Mouse (Mus musculus) forebrain, embryonic 15.5 days (tissue): ENCODE data around the gene Ghitm. TPM values are rescaled to one million over a fixed set of nuclear protein-coding genes. Genes with fewer than 3 reads are reported as not detected.
"Not testable (repeated sequence)": the region's sequence is repeated elsewhere in the genome, so short reads cannot be mapped to it uniquely, and the experiment has no call there.

Experiments
- ATAC-seq: fragments of 200-750 bp; cut with Nextera tagmentation; replicated peaks from 2 replicates; pipeline ENCODE4 v1.8.0; 2017; ENCODE audit warnings: mild to moderate bottlenecking, moderate TSS enrichment, moderate library complexity
- H3K27ac ChIP-seq: fragments of 300-500 bp; sonication (generic); replicated peaks from 2 replicates; pipeline ENCODE4 v1.5.1; 2015; ENCODE audit warnings: mild to moderate bottlenecking, inconsistent platforms
- H3K27me3 ChIP-seq: fragments of 300-500 bp; sonication (generic); 2 replicates; pipeline ENCODE4 v1.6.1; 2015; ENCODE audit warnings: inconsistent platforms
- H3K36me3 ChIP-seq: fragments of 300-500 bp; sonication (generic); 2 replicates; pipeline ENCODE4 v1.6.1; 2015; ENCODE audit warnings: mild to moderate bottlenecking, inconsistent platforms
- H3K4me1 ChIP-seq: fragments of 300-500 bp; sonication (generic); 2 replicates; pipeline ENCODE4 v1.6.1; 2015; ENCODE audit warnings: inconsistent platforms
- H3K4me2 ChIP-seq: fragments of 300-500 bp; sonication (generic); replicated peaks from 2 replicates; pipeline ENCODE4 v1.6.1; 2015; ENCODE audit warnings: mild to moderate bottlenecking, inconsistent platforms
- H3K4me3 ChIP-seq: fragments of 300-500 bp; sonication (generic); 2 replicates; pipeline ENCODE4 v1.5.1; 2015; ENCODE audit warnings: mild to moderate bottlenecking, inconsistent platforms
- H3K9ac ChIP-seq: fragments of 300-500 bp; sonication (generic); replicated peaks from 2 replicates; pipeline ENCODE4 v1.6.1; 2015; ENCODE audit warnings: mild to moderate bottlenecking, inconsistent platforms
- H3K9me3 ChIP-seq: fragments of 300-500 bp; sonication (generic); 2 replicates; pipeline ENCODE4 v1.6.1; 2016; ENCODE audit warnings: inconsistent platforms
- WGBS: fragments of 180-500 bp; shearing (Covaris S2); methylation state at CpG from one replicate; pipeline ENCODE4 v1.1.7; 2015; ENCODE audit warnings: mixed read lengths; 5-methylcytosine and 5-hydroxymethylcytosine counted together
- polyA plus RNA-seq: library from polyadenylated mRNA; unstranded; fragments of >200 nt; fragmentation: Nextera tagmentation; extraction: Ambion mirVana; gene quantifications from 2 replicates; pipeline ENCODE4 v1.2.1, GENCODE M21; 2015

The Ghitm gene
- polyA plus RNA-seq, result 184 and 186 TPM in 2 replicates

DNA sequence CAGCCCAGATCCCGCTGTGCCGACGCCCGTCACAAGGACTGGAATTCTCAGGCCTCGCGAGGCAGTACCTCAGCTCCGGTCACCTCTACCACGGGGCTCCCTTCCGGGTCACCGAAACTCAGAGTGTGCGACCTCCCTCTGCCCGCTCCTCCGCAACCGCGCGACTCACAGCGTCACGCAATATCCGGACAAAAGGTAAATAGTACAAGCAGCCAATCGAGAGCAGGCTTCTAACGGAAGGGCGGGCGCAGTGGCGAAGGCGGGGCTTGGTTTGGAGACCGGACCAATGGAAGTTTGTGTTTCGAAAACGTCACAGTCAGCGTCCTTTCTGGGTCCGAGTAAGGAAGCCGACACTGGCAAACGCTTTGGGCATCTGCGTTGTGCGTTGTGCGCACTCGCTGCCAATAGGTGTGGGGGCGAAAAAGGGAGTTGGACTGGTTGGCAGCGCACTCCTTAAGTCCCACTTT, at the start of gene Ghitm:
Gene Ghitm, minus strand, starts transcription at position 146 of the 467 bp plus-strand sequence.
- H3K4me2 ChIP-seq, result peak within 1 kb of the TSS; percentile 73
- H3K4me1 ChIP-seq, result peaks cover 12% of the 10 kb centered on the region
- H3K9ac ChIP-seq, result peak within 1 kb of the TSS; percentile 92
- peak within 1 kb of the TSS; percentile 80 for H3K27ac ChIP-seq
- H3K9me3 ChIP-seq, result no peaks in the 10 kb centered on the region
- H3K27me3 ChIP-seq, result no peaks in the 10 kb centered on the region
- WGBS, result under 1% methylated on average over 38 of the region's 38 CpGs
- peak; percentile 99 for ATAC-seq
- peak within 1 kb of the TSS; percentile 96 for H3K4me3 ChIP-seq
- H3K36me3 ChIP-seq, result peaks cover 21% of the 10 kb centered on the region

DNA sequence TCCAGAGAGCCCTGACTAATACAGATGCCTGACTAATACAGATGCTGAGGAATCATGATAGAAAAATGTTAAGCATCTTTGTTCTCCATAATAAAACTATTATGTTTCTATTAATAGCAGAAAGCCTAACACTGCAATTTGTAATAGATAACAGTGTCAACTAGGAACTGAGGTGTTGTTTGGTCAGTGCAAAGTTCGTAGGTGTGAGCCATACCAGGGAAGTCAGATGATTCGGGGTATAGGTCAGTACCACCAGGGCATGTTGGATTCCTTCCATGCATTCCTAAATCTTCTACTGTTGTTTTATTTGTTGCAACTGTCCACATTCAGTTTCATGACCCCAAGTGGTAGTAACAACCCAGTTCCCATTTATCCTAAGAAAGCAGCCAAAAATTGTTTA, 49.8 kb upstream of the Ghitm start:
- no peaks in the 10 kb centered on the region for H3K36me3 ChIP-seq
- no peaks in the 10 kb centered on the region for H3K27me3 ChIP-seq
- no peak overlapping the region for H3K27ac ChIP-seq
- no peak overlapping the region for H3K4me3 ChIP-seq
- H3K4me2 ChIP-seq, result no peak overlapping the region
- H3K9ac ChIP-seq, result no peak overlapping the region
- no peaks in the 10 kb centered on the region for H3K9me3 ChIP-seq
- WGBS, result 83% methylated on average over 2 of the region's 2 CpGs
- ATAC-seq, result no peak
- no peaks in the 10 kb centered on the region for H3K4me1 ChIP-seq

DNA sequence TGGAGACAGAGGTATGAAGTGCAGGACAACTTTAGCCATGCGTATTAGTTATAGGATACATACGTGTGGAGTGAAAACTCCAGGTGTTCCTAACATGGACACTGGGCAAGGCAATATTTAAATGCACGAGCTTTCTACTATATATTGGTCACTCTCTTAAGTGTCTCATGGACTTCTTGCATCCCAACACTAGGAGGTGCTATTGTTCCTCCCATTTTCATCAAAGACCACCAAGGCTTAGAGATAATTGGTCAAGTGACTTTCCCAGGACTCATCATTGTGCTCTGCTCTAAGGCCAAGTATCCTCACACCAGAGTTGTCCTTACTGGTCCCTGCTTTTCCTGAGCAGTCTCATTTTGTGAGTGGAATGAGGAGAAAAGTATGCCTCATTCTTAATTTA, 39.4 kb upstream of the Ghitm start:
- Histone ChIP-seq H3K4me2 (no peak overlapping the region), H3K36me3 (no peaks in the 10 kb centered on the region)
- WGBS, result 77% methylated on average over 3 of the region's 3 CpGs

DNA sequence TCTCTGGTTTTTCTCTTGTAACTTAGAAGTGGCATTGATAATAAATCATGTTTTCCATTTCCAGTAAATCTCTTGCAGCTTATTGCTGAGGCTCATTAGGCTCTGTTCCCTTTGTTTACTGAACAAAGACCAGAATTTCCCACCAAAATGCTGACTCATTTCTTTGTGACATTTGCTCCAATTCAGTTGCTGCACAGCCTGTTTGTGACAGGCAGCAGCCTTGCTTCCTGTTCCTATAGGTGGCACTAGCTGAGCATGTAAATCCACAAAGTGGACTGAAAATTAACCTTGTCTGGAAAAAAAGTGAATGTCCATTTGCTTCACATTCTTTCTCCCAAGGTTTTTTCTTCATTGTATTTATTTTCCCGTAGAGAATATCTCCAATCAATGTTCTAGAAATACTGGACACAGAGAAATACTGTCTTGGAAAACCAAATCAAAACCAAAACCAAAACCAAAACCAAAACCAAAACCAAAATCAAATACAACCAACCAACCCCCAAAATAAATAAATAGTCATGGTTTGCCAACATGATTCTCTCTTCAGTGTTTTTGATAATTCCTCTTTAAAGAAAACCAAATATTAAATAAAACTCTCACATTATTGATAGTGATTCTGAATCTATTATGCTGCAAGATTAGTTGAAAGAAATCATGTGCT, 30.3 kb upstream of the Ghitm start:
- Histone ChIP-seq H3K4me1 (peaks cover 3% of the 10 kb centered on the region; the same call in 1 of the 2 replicates), H3K4me2 (no peak overlapping the region), H3K4me3 (no peak overlapping the region), H3K36me3 (no peaks in the 10 kb centered on the region), H3K27ac (no peak overlapping the region), H3K27me3 (no peaks in the 10 kb centered on the region), H3K9me3 (no peaks in the 10 kb centered on the region), H3K9ac (no peak overlapping the region)
- WGBS, result 60% methylated on average over 1 of the region's 1 CpGs
- ATAC-seq, result peak; percentile 64; the same call in 1 of the 2 replicates

More for the DNA sequence above, 39.4 kb upstream of the Ghitm start:
- Histone ChIP-seq H3K27me3 (no peaks in the 10 kb centered on the region), H3K4me1 (no peaks in the 10 kb centered on the region), H3K9ac (no peak overlapping the region), H3K4me3 (no peak overlapping the region), H3K27ac (no peak overlapping the region), H3K9me3 (no peaks in the 10 kb centered on the region)
- ATAC-seq, result no peak

DNA sequence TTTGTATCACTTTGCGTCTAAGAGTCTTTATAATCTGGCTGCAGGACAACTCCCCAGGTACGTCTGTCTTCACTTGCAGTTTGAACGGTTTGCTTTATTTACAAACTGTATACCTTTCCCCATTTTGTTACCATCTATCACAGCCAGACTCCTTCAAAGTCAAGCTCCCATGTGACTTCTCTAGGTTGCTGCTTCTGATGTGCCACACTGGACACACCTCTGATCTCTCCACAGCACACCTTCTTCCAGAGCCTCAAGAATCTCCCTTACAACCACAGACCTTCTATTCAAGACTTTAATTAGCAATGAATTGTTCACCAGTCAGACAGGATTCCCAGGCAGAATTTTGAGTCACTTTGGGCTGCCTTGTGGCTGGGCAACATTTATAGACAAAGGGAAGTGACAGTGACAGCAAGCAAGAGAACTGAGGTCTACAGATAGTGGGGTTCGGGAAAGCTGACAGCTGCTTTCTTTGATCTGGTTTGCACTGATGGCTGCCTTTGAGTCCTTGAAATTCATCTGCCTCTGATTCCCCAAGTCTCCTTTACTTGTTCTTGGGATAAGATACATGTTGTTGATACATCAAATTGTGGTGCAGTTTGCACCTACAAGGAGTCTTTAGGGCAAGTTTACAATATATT, 29.4 kb upstream of the Ghitm start:
- no peak for ATAC-seq
- Histone ChIP-seq H3K4me1 (peaks cover 3% of the 10 kb centered on the region; the same call in 1 of the 2 replicates), H3K36me3 (no peaks in the 10 kb centered on the region), H3K27me3 (no peaks in the 10 kb centered on the region), H3K4me3 (no peak overlapping the region), H3K27ac (no peak overlapping the region), H3K9ac (no peak overlapping the region), H3K4me2 (no peak overlapping the region), H3K9me3 (no peaks in the 10 kb centered on the region)
- WGBS, result 75% methylated on average over 4 of the region's 4 CpGs

DNA sequence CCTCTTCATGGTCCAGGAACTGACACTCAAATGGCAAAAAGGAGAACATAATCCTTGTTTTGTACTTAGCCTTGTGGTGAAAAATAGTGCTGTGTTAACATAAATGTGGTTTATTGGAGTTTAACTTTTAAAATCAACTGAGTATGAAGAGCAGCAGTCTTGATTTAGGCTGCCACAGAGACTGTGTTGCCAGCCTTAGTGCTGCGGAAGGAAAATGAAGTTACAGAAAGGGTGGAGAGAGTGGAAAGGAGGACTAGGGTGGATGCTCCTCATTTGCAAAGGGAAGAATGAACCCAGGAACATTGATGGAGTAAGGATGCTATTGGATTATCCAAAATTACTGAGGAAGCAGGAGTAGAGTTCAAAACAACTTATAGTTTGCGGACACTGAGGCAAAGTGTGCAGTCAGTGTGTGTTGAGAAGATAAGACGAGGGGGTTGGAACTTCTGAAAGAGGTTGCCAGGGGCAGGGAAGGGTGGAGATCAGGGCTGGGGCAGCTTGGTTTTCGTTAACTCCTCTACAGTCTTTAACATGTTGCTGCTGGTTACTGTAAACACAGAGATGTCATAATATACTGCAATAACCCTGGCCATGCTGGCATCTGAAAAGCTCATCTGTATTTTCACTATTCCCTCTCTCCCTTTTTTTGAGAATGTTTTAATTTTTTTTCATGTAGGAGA, 28.3 kb upstream of the Ghitm start:
- Histone ChIP-seq H3K4me1 (peaks cover 3% of the 10 kb centered on the region; the same call in 1 of the 2 replicates), H3K36me3 (no peaks in the 10 kb centered on the region)
- WGBS, result 88% methylated on average over 4 of the region's 4 CpGs

DNA sequence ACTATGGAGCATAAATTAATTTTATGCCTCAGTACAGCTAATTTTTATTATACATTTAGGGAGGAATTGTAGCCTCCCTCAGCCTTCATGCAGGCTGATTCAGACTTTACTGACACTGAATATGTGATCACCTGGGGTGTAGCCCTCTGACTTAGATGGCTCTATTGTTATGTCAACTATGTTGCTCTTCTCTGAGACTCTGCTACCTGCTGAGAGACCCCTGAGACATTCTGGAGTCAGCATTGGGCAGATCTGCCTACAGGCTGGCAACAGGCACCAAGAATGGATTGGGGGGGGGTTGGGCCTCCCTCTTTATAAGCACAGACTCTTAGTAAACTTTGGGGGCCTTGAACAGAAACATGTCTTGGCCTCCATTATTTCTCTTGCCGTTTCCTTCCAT, 19.3 kb upstream of the Ghitm start:
- Histone ChIP-seq H3K27me3 (no peaks in the 10 kb centered on the region), H3K9ac (no peak overlapping the region), H3K4me1 (no peaks in the 10 kb centered on the region), H3K27ac (no peak overlapping the region), H3K36me3 (no peaks in the 10 kb centered on the region), H3K9me3 (peaks cover 3% of the 10 kb centered on the region; the same call in 1 of the 2 replicates), H3K4me3 (no peak overlapping the region), H3K4me2 (no peak overlapping the region)
- 94% methylated on average over 1 of the region's 1 CpGs for WGBS
- no peak for ATAC-seq

More for the DNA sequence above, 28.3 kb upstream of the Ghitm start:
- Histone ChIP-seq H3K9ac (no peak overlapping the region), H3K4me2 (no peak overlapping the region), H3K27ac (no peak overlapping the region), H3K27me3 (no peaks in the 10 kb centered on the region), H3K9me3 (no peaks in the 10 kb centered on the region), H3K4me3 (no peak overlapping the region)
- ATAC-seq, result no peak

DNA sequence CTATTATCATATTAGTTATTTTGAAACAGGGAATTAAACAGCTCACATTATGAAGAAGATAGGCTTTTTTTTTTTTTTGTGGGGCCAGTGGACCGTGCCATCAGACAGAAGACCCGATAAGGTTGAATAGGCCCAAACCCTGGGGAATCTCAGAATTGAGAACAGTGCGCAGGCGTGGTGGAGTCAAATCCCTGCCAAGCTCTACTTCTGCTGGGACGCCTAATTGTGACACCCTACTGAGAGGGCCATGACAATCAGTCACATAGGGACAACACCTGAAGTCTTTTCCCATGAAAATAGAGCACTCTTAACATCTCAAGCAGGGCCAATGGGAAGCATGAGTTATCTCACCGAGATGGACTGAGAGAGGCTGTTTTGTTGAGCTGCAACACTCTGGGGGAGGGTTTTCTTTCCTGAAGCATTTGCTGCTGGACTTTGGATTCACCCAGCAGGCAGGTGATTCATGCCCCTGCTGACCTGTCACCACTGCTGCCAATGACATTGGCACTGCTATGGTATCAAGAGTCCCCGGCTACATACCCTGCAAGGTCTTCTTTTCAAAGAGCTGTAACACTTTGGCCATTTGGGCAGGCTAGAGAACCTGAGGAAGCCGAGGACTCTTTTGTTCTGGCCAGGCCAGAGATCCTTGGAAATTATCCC, 4.1 kb upstream of the Ghitm start:
- Histone ChIP-seq H3K36me3 (no peaks in the 10 kb centered on the region), H3K9me3 (no peaks in the 10 kb centered on the region), H3K27me3 (no peaks in the 10 kb centered on the region), H3K9ac (no peak overlapping the region), H3K4me1 (peaks cover 4% of the 10 kb centered on the region), H3K4me2 (no peak overlapping the region), H3K4me3 (no peak overlapping the region), H3K27ac (no peak overlapping the region)
- 52% methylated on average over 8 of the region's 8 CpGs for WGBS
- ATAC-seq, result no peak

DNA sequence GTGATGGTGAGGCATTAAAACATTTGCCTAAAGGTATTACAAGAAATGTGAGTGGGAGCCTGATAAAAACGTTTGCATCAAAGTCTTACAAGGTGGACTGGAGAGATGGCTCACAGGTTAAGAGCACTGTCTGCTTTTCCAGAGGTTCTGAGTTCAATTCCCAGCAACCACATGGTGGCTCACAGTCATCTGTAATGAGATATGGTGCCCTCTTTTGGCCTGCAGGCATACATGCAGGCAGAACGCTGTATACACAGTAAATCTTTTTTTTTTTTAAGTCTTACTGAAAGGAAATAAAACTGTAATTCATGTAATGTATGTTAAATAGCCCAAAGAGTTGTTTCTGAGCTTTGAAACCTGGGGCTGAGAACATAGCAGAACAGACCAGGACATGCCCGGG, 2.5 kb upstream of the Ghitm start:
- not testable (repeated sequence) for H3K4me2 ChIP-seq, H3K36me3 ChIP-seq, H3K9me3 ChIP-seq, H3K27me3 ChIP-seq, H3K27ac ChIP-seq, H3K4me3 ChIP-seq, H3K9ac ChIP-seq, ATAC-seq
- H3K4me1 ChIP-seq, result peaks cover 12% of the 10 kb centered on the region
- 84% methylated on average over 3 of the region's 3 CpGs for WGBS

DNA sequence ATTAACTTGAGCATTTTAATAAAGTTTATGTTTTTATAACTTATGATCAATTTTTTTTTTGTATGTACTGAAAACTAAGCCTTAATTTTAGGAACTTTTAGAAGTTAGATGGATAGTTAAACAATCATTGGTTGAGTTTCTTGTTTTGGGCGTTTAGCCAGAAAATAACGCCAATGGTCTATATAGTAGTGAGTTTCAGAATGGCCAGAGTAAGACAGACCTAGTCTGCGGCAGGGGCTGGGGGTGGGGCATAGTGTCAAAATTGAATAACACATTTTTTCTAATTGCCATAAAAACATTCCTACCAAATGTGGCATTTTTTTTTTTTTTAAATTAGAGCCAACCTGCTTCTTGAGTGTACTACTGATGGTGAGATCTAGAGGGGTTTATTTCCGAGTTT, 1.0 kb upstream of the Ghitm start:
- no peaks in the 10 kb centered on the region for H3K27me3 ChIP-seq
- peaks cover 12% of the 10 kb centered on the region for H3K4me1 ChIP-seq
- H3K4me3 ChIP-seq, result no peak overlapping the region
- H3K9me3 ChIP-seq, result no peaks in the 10 kb centered on the region
- no peak overlapping the region for H3K27ac ChIP-seq
- WGBS, result 79% methylated on average over 4 of the region's 4 CpGs
- ATAC-seq, result no peak
- H3K36me3 ChIP-seq, result peaks cover 13% of the 10 kb centered on the region
- no peak overlapping the region for H3K9ac ChIP-seq
- H3K4me2 ChIP-seq, result no peak overlapping the region

DNA sequence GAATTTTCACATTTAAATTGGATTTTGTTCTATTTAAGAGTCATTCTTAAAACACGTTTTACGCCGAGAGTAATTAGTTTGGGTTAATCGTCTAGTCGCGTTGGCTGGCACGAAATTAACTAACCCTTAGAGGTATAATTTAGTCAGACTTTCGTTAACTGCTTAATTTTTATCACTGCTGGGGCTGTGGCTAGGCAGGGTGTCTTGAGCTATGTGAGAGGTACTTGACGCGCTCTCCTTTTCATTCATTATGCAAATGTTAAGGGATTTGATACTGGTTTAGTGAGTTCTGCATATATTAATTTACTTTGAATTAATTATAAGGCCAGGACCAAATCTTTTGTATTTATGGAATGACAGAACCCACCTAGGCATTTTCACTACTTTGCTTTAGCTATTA, 599 bp upstream of the Ghitm start:
- peak; percentile 70 for ATAC-seq
- WGBS, result under 1% methylated on average over 10 of the region's 10 CpGs

More for the DNA sequence above, 599 bp upstream of the Ghitm start:
- Histone ChIP-seq H3K9ac (peak overlapping the region; percentile 52), H3K27me3 (no peaks in the 10 kb centered on the region), H3K4me2 (peak overlapping the region; percentile 57), H3K4me3 (peak overlapping the region; percentile 96), H3K27ac (peak overlapping the region; percentile 68), H3K9me3 (no peaks in the 10 kb centered on the region), H3K36me3 (peaks cover 16% of the 10 kb centered on the region), H3K4me1 (peaks cover 12% of the 10 kb centered on the region)
